Mouse (Mus musculus) effector memory CD4-positive, alpha-beta T cell, adult 5 months (primary cell): ENCODE measurements around the gene Btbd35f4. TPM values are rescaled to one million over a fixed set of nuclear protein-coding genes. Genes with fewer than 3 reads are reported as not detected.

ENCODE experiments used
- polyA plus RNA-seq: library from polyadenylated mRNA; unstranded; fragments of 100-300 nt; shearing (Covaris generic); gene quantifications from one replicate; pipeline ENCODE4 v1.2.1, GENCODE M21; 2017

The Btbd35f4 gene
- polyA plus RNA-seq, result not detected

DNA sequence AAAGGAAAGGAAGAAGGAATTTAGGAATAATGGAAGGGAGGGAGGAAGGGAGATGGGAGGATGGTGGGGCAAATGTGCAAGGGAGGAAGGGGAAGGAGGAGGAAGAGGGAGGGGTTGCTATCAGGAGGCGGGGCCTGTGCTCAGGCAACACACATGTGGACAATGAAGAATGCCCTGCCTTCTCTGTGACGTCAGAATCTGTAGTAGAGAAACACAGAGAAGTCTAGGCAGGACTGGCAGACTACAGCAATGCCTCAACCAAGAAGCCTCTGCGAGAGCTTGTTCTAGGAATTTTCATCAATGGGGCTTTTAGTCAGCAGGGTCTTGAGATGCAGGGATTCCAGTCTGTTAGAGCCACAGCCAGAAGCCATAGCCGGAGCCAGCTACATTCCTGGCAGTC, at the start of gene Btbd35f4:
Gene Btbd35f4, plus strand, starts transcription at position 301 of the 400 bp plus-strand sequence.

Other genes with a start within 250 kb of the Btbd35f4 start
- gene Btbd35f27, start 151.6 kb downstream of the Btbd35f4 start, polyA plus RNA-seq, result not detected